Mouse (Mus musculus) olfactory bulb, adult 2 months (tissue): ENCODE data around the gene Gm17949. TPM values are rescaled to one million over a fixed set of nuclear protein-coding genes. Genes with fewer than 3 reads are reported as not detected.

ENCODE experiments used
- H3K27ac ChIP-seq: fragments of 200-500 bp; 2 replicates; pipeline ENCODE4 v1.5.1; 2012; ENCODE audit warnings: low read depth, low read length; ENCODE audit not compliant: insufficient read depth
- H3K4me1 ChIP-seq: fragments of 200-500 bp; 2 replicates; pipeline ENCODE4 v1.6.1; 2012; ENCODE audit warnings: low read length; ENCODE audit not compliant: control insufficient read depth, insufficient read depth
- H3K4me3 ChIP-seq: fragments of 200-500 bp; 2 replicates; pipeline ENCODE4 v1.5.1; 2012; ENCODE audit warnings: mild to moderate bottlenecking, low read depth, low read length, moderate library complexity; ENCODE audit not compliant: insufficient read depth
- CTCF ChIP-seq: fragments of 200-500 bp; IDR thresholded peaks from 2 replicates; pipeline ENCODE4 v1.5.1; 2012; ENCODE audit warnings: low read depth, mild to moderate bottlenecking, low read length, moderate library complexity; ENCODE audit not compliant: insufficient read depth
- POLR2A ChIP-seq: fragments of 200-500 bp; IDR thresholded peaks from 2 replicates; pipeline ENCODE4 v1.6.1; 2012; ENCODE audit warnings: mild to moderate bottlenecking, low read depth, low read length, moderate library complexity; ENCODE audit not compliant: insufficient read depth
- WGBS: fragments of 180-500 bp; shearing (Covaris S2); methylation state at CpG from one replicate; pipeline ENCODE4 v1.1.7; 2018; 5-methylcytosine and 5-hydroxymethylcytosine counted together
- polyA plus RNA-seq: library from polyadenylated mRNA; stranded (reverse); fragments of >200 nt; gene quantifications from 2 replicates; pipeline ENCODE4 v1.2.4, GENCODE M21; 2012; ENCODE audit warnings: low replicate concordance; ENCODE audit not compliant: missing spikeins, insufficient read depth, insufficient read length

The Gm17949 gene
- polyA plus RNA-seq, 1 experiment: not detected

DNA sequence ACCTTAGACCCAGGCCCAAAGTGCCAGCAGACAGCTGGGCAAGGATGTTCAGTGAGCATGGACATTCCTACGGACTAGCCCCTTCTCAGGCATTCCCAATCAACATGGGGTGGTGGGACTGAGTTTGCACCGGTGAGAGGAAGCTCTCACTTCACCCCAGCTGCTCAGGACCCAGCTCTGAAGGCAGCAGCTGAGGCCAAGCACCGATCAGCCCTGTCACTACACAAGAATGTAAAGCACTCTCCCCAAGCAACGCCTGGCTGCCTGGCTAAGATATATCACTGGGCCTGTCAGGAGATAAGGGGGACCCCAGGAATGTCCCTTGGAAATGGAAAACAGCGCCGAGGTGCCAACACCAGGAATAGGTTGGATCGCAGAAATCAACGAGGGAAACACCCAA is 10.0 kb upstream of the Gm17949 start:
- Histone ChIP-seq H3K4me3 (no peak overlapping the region), H3K27ac (no peak overlapping the region), H3K4me1 (peaks cover 12% of the 10 kb centered on the region)
- WGBS: 81% methylated on average over 8 of the region's 8 CpGs
- TF ChIP-seq CTCF (no peak), POLR2A (no peak)

DNA sequence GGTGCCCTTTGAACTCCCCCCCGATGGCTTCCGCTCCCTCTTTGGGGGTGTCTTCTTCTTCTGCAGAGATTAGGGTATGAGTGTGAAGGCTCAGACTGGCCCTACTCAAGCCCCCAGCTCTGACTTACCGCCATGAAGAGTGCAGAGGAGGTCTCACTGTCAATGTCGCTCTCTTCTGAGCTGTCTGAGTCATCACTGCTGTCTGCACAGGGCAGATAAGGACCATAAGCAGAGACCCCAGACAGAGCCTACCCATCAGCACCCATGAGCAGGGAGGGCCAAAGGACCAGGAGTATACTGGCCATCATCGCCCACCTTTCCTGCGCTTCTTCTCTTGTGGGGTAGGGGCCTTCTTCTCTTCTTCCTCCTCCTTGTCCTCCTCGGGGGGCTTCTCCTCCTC is 7.3 kb upstream of the Gm17949 start:
- H3K4me1 ChIP-seq: no peaks in the 10 kb centered on the region; the same call in 1 of the 2 replicates
- H3K4me3 ChIP-seq: no peak overlapping the region
- H3K27ac ChIP-seq: no peak overlapping the region
- 91% methylated on average over 7 of the region's 7 CpGs for WGBS
- TF ChIP-seq POLR2A (no peak), CTCF (no peak)

DNA sequence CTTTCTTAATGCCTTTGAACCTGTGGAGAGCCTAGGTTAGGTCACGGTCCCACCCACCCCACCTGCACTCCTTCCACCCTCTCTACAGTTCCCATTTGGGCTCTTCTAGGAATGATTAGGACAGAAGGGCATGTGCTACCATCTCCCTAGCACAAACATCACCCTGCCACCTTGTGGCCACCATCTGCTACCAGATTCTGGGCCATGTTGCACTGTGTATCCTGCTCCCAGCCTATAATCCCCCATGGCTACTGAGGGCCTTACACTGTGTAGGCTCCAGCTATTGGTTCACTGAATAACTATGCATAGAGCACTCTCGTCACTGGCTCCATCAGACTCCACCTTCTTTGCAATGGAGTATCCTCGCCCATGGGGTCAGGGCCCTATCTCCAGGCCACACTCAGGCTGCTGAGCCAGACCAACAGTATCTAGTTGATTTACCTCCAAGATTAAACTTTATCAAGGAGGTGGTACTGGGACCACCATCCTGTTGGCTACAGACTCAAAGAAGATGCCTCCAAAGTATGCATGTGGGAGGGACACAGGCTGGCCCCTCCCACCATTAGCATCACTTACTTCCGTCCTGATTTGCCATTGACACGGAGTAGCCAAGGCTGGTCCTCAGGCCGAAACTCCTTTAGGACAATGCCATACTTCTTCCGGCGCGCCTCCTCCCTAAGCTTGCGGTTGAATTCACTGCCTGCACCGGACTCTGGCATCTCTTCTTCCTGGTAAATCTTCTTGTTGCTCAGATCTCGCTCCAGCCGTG is 3.9 kb upstream of the Gm17949 start:
- WGBS: 94% methylated on average over 13 of the region's 13 CpGs
- H3K4me1 ChIP-seq: peaks cover 7% of the 10 kb centered on the region
- TF ChIP-seq CTCF (no peak), POLR2A (no peak)
- H3K27ac ChIP-seq: no peak overlapping the region
- H3K4me3 ChIP-seq: no peak overlapping the region

DNA sequence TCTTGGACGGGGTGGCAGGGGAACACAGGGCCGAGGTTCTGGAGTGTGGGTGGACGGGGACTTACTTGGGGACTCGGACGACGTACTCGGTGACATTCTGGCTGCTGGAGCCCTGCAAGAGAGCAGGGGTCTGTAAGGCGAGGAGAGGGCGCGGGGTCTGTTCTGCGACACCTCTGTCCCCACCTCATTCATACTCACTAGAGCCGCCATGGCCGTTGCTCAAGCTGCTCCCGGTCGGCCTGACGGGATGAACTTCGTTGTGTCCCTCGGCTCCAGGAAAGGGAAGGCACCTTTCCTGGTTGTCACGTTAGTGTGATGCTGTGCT is 396 bp upstream of the Gm17949 start:
- Histone ChIP-seq H3K27ac (peak overlapping the region; percentile 3; the same call in 1 of the 2 replicates), H3K4me1 (peaks cover 11% of the 10 kb centered on the region), H3K4me3 (peak overlapping the region; percentile 58)
- under 1% methylated on average over 19 of the region's 19 CpGs for WGBS
- TF ChIP-seq POLR2A (no peak), CTCF (no peak)

- Histone ChIP-seq H3K4me1 (peaks cover 11% of the 10 kb centered on the region), H3K27ac (peak overlapping the region; percentile 98), H3K4me3 (peak overlapping the region; percentile 83)
- 70% methylated on average over 13 of the region's 13 CpGs for WGBS
- no peak for TF ChIP-seq POLR2A
- TF ChIP-seq CTCF: no peak
These were observed 1.1 kb downstream of the Gm17949 start for GRCm38 (mm10) chr17:57012245-57012795.

GRCm38 (mm10) chr17:57019693-57020092 is 8.4 kb downstream of the Gm17949 start:
- Histone ChIP-seq H3K4me3 (no peak overlapping the region), H3K27ac (no peak overlapping the region), H3K4me1 (no peaks in the 10 kb centered on the region)
- WGBS: 85% methylated on average over 2 of the region's 2 CpGs
- TF ChIP-seq CTCF: no peak
- TF ChIP-seq POLR2A: no peak

- WGBS: 91% methylated on average over 5 of the region's 5 CpGs
- Histone ChIP-seq H3K4me1 (no peaks in the 10 kb centered on the region; the same call in 1 of the 2 replicates), H3K27ac (no peak overlapping the region), H3K4me3 (no peak overlapping the region)
- TF ChIP-seq CTCF: no peak
- no peak for TF ChIP-seq POLR2A
These were observed 9.7 kb downstream of the Gm17949 start for GRCm38 (mm10) chr17:57020960-57021359.

DNA sequence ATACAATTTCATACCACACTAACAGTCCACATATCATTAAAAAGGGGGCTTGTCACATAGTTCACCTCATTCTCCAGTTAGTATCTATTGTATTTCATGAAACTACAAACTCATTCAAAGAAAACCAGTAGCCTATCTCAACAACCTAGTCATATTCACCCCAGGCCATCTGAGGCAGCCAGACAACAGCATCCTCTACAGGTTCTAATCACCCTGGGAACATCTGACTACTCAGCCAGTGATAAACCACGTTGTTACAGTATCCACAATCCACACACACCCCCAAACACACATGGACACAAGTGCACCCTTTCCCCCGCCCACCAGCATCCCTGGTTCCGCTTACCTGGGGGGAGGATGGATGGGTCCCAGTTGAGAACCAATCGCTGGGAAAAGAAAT is 16.2 kb downstream of the Gm17949 start:
- no peak for TF ChIP-seq CTCF
- TF ChIP-seq POLR2A: no peak
- H3K4me1 ChIP-seq: peaks cover 8% of the 10 kb centered on the region
- no peak overlapping the region for H3K4me3 ChIP-seq
- H3K27ac ChIP-seq: no peak overlapping the region
- 78% methylated on average over 4 of the region's 4 CpGs for WGBS

- WGBS: 26% methylated on average over 8 of the region's 8 CpGs
- peak overlapping the region; percentile 25 for H3K4me3 ChIP-seq
- TF ChIP-seq POLR2A (no peak), CTCF (no peak)
- H3K4me1 ChIP-seq: peaks cover 10% of the 10 kb centered on the region
- H3K27ac ChIP-seq: no peak overlapping the region
These were observed 18.4 kb downstream of the Gm17949 start for GRCm38 (mm10) chr17:57029691-57030090.
